Mouse (Mus musculus) midbrain, postnatal 0 days (tissue): ENCODE data around the gene Tex52. TPM values are rescaled to one million over a fixed set of nuclear protein-coding genes. Genes with fewer than 3 reads are reported as not detected.

Experiments
- ATAC-seq: fragments of 200-750 bp; cut with Nextera tagmentation; 2 replicates; pipeline ENCODE4 v1.8.0; 2017; ENCODE audit warnings: moderate number of reproducible peaks, mild to moderate bottlenecking, moderate TSS enrichment, moderate library complexity; ENCODE audit not compliant: low FRiP score
- DNase-seq: peaks from one replicate; pipeline ENCODE4 v3.0.0-alpha.2; 2015; ENCODE audit warnings: low spot score
- H3K27ac ChIP-seq: fragments of 300-500 bp; sonication (generic); 2 replicates; pipeline ENCODE4 v1.5.1; 2014; ENCODE audit warnings: low read depth, mild to moderate bottlenecking, low read length, mixed read lengths
- H3K27me3 ChIP-seq: fragments of 300-500 bp; sonication (generic); 2 replicates; pipeline ENCODE4 v1.6.1; 2014; ENCODE audit warnings: low read length, control low read depth, mixed read lengths; ENCODE audit not compliant: insufficient read depth
- H3K36me3 ChIP-seq: fragments of 300-500 bp; sonication (generic); 2 replicates; pipeline ENCODE4 v1.6.1; 2014; ENCODE audit warnings: low read length, control low read depth, mixed read lengths; ENCODE audit not compliant: insufficient read depth
- H3K4me1 ChIP-seq: fragments of 300-500 bp; sonication (generic); 2 replicates; pipeline ENCODE4 v1.6.1; 2014; ENCODE audit warnings: mild to moderate bottlenecking, control low read depth, antibody characterized with exemption, low read length, mixed read lengths; ENCODE audit not compliant: insufficient read depth
- H3K4me2 ChIP-seq: fragments of 300-500 bp; sonication (generic); 2 replicates; pipeline ENCODE4 v1.6.1; 2014; ENCODE audit warnings: low read depth, mild to moderate bottlenecking, low read length, mixed read lengths; ENCODE audit not compliant: poor library complexity, severe bottlenecking
- H3K4me3 ChIP-seq: fragments of 300-500 bp; sonication (generic); 2 replicates; pipeline ENCODE4 v1.5.1; 2014; ENCODE audit warnings: low read depth, mild to moderate bottlenecking, low read length, moderate library complexity
- H3K9ac ChIP-seq: fragments of 300-500 bp; sonication (generic); replicated peaks from 2 replicates; pipeline ENCODE4 v1.6.1; 2014; ENCODE audit warnings: mild to moderate bottlenecking, low read length, moderate library complexity, mixed read lengths; ENCODE audit not compliant: poor library complexity, severe bottlenecking
- H3K9me3 ChIP-seq: fragments of 300-500 bp; sonication (generic); 2 replicates; pipeline ENCODE4 v1.6.1; 2016; ENCODE audit warnings: low read length, control low read depth
- CTCF ChIP-seq: IDR thresholded peaks from 2 replicates; pipeline ENCODE4 v1.5.1; 2016; ENCODE audit warnings: antibody characterized with exemption, mild to moderate bottlenecking
- WGBS: fragments of 180-500 bp; shearing (Covaris S2); extraction: QIAGEN DNeasy Blood & Tissue Kit; methylation state at CpG from one replicate; pipeline ENCODE4 v1.1.7; 2014; 5-methylcytosine and 5-hydroxymethylcytosine counted together
- polyA plus RNA-seq: library from polyadenylated mRNA; unstranded; fragments of >200 nt; fragmentation: Nextera tagmentation; extraction: Ambion mirVana; gene quantifications from 2 replicates; pipeline ENCODE4 v1.2.1, GENCODE M21; 2015
- total RNA-seq: library from RNA; depleted of rRNA; stranded (reverse); fragments of >200 nt; gene quantifications from 2 replicates; pipeline ENCODE4 v1.2.3, GENCODE M21; 2014

The Tex52 gene
- total and polyA plus RNA-seq, 2 experiments from 2014 or later, result 0.39 to 2.0 TPM

GRCm38 (mm10) chr6:128358999-128359398, 16.3 kb upstream of the Tex52 start:
- 0 out of 2 replicates have a peak, but pooled peaks cover 5% of the 10 kb centered on the region for H3K36me3 ChIP-seq
- H3K4me1 ChIP-seq, result peaks cover 8% of the 10 kb centered on the region
- H3K9me3 ChIP-seq, result no peaks in the 10 kb centered on the region
- ATAC-seq, result no peak
- TF ChIP-seq CTCF, result peak; percentile 94
- no peak overlapping the region for H3K4me3 ChIP-seq
- H3K27ac ChIP-seq, result no peak overlapping the region
- H3K9ac ChIP-seq, result no peak overlapping the region
- no peak overlapping the region for H3K4me2 ChIP-seq
- peak; percentile 73 for DNase-seq
- no peaks in the 10 kb centered on the region for H3K27me3 ChIP-seq
- WGBS, result 3% methylated on average over 2 of the region's 2 CpGs

DNA sequence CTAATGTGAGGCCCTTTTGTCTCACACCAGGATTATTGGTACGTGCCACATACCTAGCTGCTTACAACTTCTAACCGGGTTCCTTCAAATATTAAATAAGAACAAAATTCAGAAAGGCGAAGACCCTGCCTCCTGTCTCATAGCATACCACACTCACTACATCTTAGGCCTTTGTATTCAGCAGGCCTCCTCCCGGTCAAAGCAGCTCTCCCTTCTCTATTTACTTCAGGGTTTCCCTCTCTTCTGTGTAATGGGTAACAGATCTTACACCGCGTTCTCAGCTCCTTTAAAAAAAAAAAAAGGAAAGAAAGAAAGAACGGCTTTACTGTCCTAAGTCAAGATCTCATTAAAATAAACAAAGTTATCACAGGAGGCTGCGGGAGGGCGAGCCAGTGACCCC, 13.4 kb upstream of the Tex52 start:
- no peaks in the 10 kb centered on the region for H3K27me3 ChIP-seq
- peak overlapping the region; percentile 90 for H3K4me3 ChIP-seq
- DNase-seq, result no peak
- peak overlapping the region; percentile 78 for H3K27ac ChIP-seq
- no peak for TF ChIP-seq CTCF
- peak overlapping the region; percentile 84 for H3K9ac ChIP-seq
- no peak for ATAC-seq
- no peaks in the 10 kb centered on the region for H3K9me3 ChIP-seq
- H3K4me2 ChIP-seq, result peak overlapping the region; percentile 100
- 0 out of 2 replicates have a peak, but pooled peaks cover 5% of the 10 kb centered on the region for H3K36me3 ChIP-seq
- 17% methylated on average over 9 of the region's 9 CpGs for WGBS
- peaks cover 8% of the 10 kb centered on the region; the same call in 1 of the 2 replicates for H3K4me1 ChIP-seq

- peak; percentile 84 for DNase-seq
- peak; percentile 85 for ATAC-seq
- H3K4me3 ChIP-seq, result peak within 1 kb of the TSS; percentile 90
- H3K4me2 ChIP-seq, result peak within 1 kb of the TSS; percentile 100
- H3K9me3 ChIP-seq, result no peaks in the 10 kb centered on the region
- 0 out of 2 replicates have a peak, but pooled peaks cover 4% of the 10 kb centered on the region for H3K36me3 ChIP-seq
- no peak for TF ChIP-seq CTCF
- under 1% methylated on average over 60 of the region's 76 CpGs for WGBS
- H3K9ac ChIP-seq, result peak within 1 kb of the TSS; percentile 84
- no peaks in the 10 kb centered on the region for H3K27me3 ChIP-seq
- peaks cover 8% of the 10 kb centered on the region; the same call in 1 of the 2 replicates for H3K4me1 ChIP-seq
- peak within 1 kb of the TSS; percentile 78 for H3K27ac ChIP-seq
These were observed 12.8 kb upstream of the Tex52 start, which contains the start of the genes Rhno1 and Foxm1 for GRCm38 (mm10) chr6:128362381-128363006. Rhno1 (minus strand) TSS chr6:128362911. Foxm1 (plus strand) TSS chr6:128362967.

DNA sequence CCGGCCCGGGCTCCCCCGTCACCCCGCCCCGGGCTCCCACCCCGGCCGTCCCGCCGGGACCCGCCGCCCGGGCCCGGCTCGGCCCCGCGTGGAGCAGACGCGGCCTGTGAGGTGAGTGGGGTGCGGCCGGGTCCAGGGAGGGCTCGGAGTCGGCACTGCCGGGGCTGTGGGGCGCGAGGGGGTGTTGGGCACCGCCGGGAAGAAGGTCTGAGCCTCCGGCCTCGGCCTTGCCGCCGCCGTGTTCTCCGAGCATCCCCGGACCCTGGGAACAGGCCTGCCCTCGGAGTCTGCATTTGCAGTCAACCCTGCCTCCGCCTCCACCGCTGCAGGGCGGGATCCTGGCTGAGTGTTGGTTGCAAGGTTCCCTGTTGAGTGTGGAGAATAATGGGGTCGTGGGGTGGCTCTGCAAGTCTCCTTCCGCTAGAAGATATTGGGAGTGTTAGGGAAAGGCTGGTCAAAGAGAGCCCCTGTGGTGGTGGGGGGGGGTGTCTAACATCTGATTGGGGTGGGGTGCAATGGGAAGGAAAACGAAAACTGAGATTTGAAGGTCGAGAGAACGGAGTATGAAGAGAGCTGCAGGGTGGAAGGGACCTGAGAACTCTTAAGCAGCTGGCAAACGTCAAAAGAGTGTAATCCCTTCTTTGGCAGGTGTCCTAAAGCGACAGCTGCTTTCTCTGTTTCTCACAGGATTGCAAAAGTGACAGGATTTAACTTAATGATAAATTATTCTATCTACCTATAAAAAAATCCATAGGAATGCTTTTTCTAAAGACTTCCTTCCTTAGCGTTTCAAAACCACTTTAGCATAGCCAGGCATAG, 12.0 kb upstream of the Tex52 start:
- no peaks in the 10 kb centered on the region for H3K36me3 ChIP-seq
- ATAC-seq (peak; percentile 31; the same call in 1 of the 2 replicates), DNase-seq (no peak)
- H3K4me3 ChIP-seq, result peak overlapping the region; percentile 90
- H3K4me2 ChIP-seq, result peak overlapping the region; percentile 100
- no peaks in the 10 kb centered on the region for H3K9me3 ChIP-seq
- TF ChIP-seq CTCF, result no peak
- no peak overlapping the region for H3K27ac ChIP-seq
- H3K9ac ChIP-seq, result peak overlapping the region; percentile 84
- WGBS, result 1% methylated on average over 35 of the region's 46 CpGs
- no peaks in the 10 kb centered on the region for H3K27me3 ChIP-seq
- peaks cover 8% of the 10 kb centered on the region; the same call in 1 of the 2 replicates for H3K4me1 ChIP-seq

- DNase-seq (no peak), ATAC-seq (no peak)
- H3K27ac ChIP-seq, result no peak overlapping the region
- peaks cover 8% of the 10 kb centered on the region; the same call in 1 of the 2 replicates for H3K4me1 ChIP-seq
- no peak overlapping the region for H3K4me2 ChIP-seq
- no peak overlapping the region for H3K9ac ChIP-seq
- WGBS, result 78% methylated on average over 6 of the region's 6 CpGs
- no peak overlapping the region for H3K4me3 ChIP-seq
- no peaks in the 10 kb centered on the region for H3K9me3 ChIP-seq
- TF ChIP-seq CTCF, result no peak
- no peaks in the 10 kb centered on the region for H3K27me3 ChIP-seq
- 0 out of 2 replicates have a peak, but pooled peaks cover 4% of the 10 kb centered on the region for H3K36me3 ChIP-seq
These were observed 10.5 kb upstream of the Tex52 start for GRCm38 (mm10) chr6:128364721-128365120.
